Mouse (Mus musculus): Measurements from ENCODE around the gene Fut2.

DNA sequence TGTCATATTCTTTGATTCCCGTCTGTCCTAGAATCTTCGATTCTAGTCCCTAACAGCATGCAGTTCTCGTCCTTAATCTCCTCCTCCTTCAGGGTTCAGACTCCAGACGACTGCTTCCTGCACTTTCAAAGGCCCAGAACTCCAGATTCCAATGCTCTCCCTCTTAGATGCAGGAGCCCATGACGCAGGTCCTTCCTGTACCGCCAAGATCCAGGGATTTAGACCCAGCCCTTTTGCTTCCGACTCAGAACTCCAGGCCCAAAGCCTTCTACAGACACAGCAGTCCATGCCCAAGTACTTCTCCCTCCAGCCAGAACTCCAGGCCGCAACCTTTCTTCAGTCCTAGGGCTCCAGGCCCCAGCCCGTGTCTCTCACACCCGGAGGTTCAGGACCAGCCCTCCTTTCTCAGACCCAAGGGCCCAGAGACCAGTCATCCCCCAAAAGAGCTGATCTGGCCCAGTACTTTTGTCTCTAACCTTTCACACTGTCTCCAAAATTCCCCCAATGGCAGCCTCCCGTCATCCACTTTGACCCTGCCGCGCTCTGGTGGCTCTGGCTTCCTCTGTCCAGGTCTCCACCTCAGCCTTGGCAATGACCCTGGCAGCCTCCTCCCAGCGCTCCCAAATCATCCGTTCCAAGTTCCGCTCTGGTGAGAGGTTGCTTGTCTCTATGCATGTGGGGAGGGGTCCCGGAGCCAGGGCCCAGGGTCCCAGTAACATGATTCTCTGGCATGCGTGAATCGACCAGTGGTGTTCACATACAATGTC is 25.8 kb downstream of the Fut2 start:
- TF ChIP-seq CTCF (IDR thresholded peaks at IDR 0.05) (no peak), EP300 (IDR thresholded peaks at IDR 0.05) (no peak)
